Mouse (Mus musculus): ENCODE data around the gene Lrrtm1.

The Lrrtm1 gene

GRCm38 (mm10) chr6:77242601-77243406 is at the start of gene Lrrtm1:
Gene Lrrtm1 (plus strand): TSS chr6:77242689.
- DNase-seq (ENCODE audit: low spot score in 2 of 2), result peak in 1 of 2 experiments; percentile 85

- DNase-seq (ENCODE audit: low spot score in 2 of 2), result no peak
These were observed 45.8 kb upstream of the Lrrtm1 start for GRCm38 (mm10) chr6:77196650-77197049.

- DNase-seq (ENCODE audit: low spot score in 2 of 2), result no peak
These were observed 43.1 kb upstream of the Lrrtm1 start for GRCm38 (mm10) chr6:77199375-77199774.

GRCm38 (mm10) chr6:77209183-77209582 is 33.3 kb upstream of the Lrrtm1 start:
- DNase-seq (ENCODE audit: low spot score in 2 of 2), result peak in 1 of 2 experiments; percentile 48

GRCm38 (mm10) chr6:77209929-77210328 is 32.6 kb upstream of the Lrrtm1 start:
- no peak for DNase-seq (ENCODE audit: low spot score in 2 of 2)

- no peak for DNase-seq (ENCODE audit: low spot score in 2 of 2)
These were observed 28.6 kb upstream of the Lrrtm1 start for GRCm38 (mm10) chr6:77213757-77214409.

- no peak for DNase-seq (ENCODE audit: low spot score in 2 of 2)
These were observed 27.2 kb upstream of the Lrrtm1 start for GRCm38 (mm10) chr6:77215322-77215721.

GRCm38 (mm10) chr6:77218875-77219274 is 23.6 kb upstream of the Lrrtm1 start:
- DNase-seq (ENCODE audit: low spot score in 2 of 2), result no peak

- DNase-seq (ENCODE audit: low spot score in 2 of 2), result no peak
These were observed 21.7 kb upstream of the Lrrtm1 start for GRCm38 (mm10) chr6:77220776-77221175.

- DNase-seq (ENCODE audit: low spot score in 2 of 2), result peak in 1 of 2 experiments; percentile 77
These were observed 19.4 kb upstream of the Lrrtm1 start for GRCm38 (mm10) chr6:77222849-77223638.

- DNase-seq (ENCODE audit: low spot score in 2 of 2), result no peak
These were observed 2.1 kb upstream of the Lrrtm1 start for GRCm38 (mm10) chr6:77240426-77240825.

GRCm38 (mm10) chr6:77243541-77244231 is 1.2 kb downstream of the Lrrtm1 start:
- DNase-seq (ENCODE audit: low spot score in 2 of 2), result peak in 1 of 2 experiments; percentile 47

- DNase-seq (ENCODE audit: low spot score in 2 of 2), result peak in 1 of 2 experiments; percentile 41
These were observed 11.0 kb downstream of the Lrrtm1 start for GRCm38 (mm10) chr6:77253480-77253879.

- no peak for DNase-seq (ENCODE audit: low spot score in 2 of 2)
These were observed 13.9 kb downstream of the Lrrtm1 start for GRCm38 (mm10) chr6:77256348-77256747.

GRCm38 (mm10) chr6:77257358-77258105 is 15.0 kb downstream of the Lrrtm1 start:
- peak in 1 of 2 experiments; percentile 49 for DNase-seq (ENCODE audit: low spot score in 2 of 2)

GRCm38 (mm10) chr6:77265163-77265562 is 22.7 kb downstream of the Lrrtm1 start:
- DNase-seq (ENCODE audit: low spot score in 2 of 2), result no peak

- peak in 1 of 2 experiments; percentile 52 for DNase-seq (ENCODE audit: low spot score in 2 of 2)
These were observed 36.3 kb downstream of the Lrrtm1 start for GRCm38 (mm10) chr6:77278794-77279193.

- no peak for DNase-seq (ENCODE audit: low spot score in 2 of 2)
These were observed 43.8 kb downstream of the Lrrtm1 start for GRCm38 (mm10) chr6:77286317-77286716.

- no peak for DNase-seq (ENCODE audit: low spot score in 2 of 2)
These were observed 45.9 kb downstream of the Lrrtm1 start for GRCm38 (mm10) chr6:77288402-77288801.

GRCm38 (mm10) chr6:77291415-77291814 is 48.9 kb downstream of the Lrrtm1 start:
- DNase-seq (ENCODE audit: low spot score in 2 of 2), result no peak

GRCm38 (mm10) chr6:77301305-77301704 is 58.8 kb downstream of the Lrrtm1 start:
- no peak for DNase-seq (ENCODE audit: low spot score in 2 of 2)

Data from left cerebral cortex, adult 9 months (tissue).